Mouse (Mus musculus) NIH3T3 (cell line): ENCODE measurements at regions not wholly inside any gene's neighbourhood (a gene's known extent, or its start where the extent isn't known, plus 50 kb on each side); places are given as distances from the start of the nearest gene placed in this dataset.
"Not testable (repeated sequence)": the region's sequence is repeated elsewhere in the genome, so short reads cannot be mapped to it uniquely, and the experiment has no call there.

Experiments used
- DNase-seq: peaks from one replicate; pipeline ENCODE4 v3.0.0-alpha.2; 2012; ENCODE audit warnings: low read depth

GRCm38 (mm10) chr1:112785135-112785681, 920.5 kb upstream of the Dsel start:
- DNase-seq = no peak

DNA sequence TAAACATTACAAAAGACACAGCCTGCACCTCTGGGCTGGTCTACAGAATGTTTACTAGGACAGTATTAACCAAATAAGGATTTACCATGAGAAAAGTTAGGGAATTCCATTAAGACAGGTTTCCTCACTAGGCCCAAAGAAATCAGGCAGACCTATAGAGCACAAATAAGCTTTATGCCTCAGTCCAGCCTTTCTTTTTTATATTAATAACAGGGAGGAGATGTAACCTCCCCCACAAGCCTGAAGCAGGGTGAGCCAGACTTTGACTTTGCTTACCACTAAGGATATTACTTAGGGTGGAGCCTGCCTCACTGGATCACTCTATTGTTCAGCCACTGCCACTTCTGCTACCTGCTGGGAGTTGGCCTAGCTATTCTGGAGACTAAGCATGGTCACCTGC, 915.1 kb upstream of the Dsel start:
- DNase-seq = no peak

GRCm38 (mm10) chr1:112778551-112778950, 913.8 kb upstream of the Dsel start:
- no peak for DNase-seq

GRCm38 (mm10) chr1:112750643-112751042, 885.9 kb upstream of the Dsel start:
- DNase-seq = not testable (repeated sequence)

DNA sequence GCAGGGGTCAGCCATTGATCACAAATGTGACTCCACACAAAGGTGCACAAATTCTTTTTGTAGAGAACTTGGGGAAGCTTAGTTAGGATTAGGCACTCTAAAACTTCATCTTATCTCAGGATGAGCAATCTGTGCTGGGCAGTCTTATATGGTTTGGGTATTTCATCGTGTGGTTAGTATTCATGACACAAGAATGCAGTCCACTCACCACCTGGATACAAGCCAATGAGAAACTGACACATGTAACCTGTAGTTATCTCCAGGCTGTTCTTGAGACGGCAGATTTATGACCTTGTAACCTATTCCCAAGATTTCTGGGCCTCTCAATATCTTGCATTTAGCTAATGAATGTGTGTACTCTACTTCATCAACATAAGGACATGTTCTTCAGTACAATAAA, 883.8 kb upstream of the Dsel start:
- DNase-seq = peak; percentile 2

DNA sequence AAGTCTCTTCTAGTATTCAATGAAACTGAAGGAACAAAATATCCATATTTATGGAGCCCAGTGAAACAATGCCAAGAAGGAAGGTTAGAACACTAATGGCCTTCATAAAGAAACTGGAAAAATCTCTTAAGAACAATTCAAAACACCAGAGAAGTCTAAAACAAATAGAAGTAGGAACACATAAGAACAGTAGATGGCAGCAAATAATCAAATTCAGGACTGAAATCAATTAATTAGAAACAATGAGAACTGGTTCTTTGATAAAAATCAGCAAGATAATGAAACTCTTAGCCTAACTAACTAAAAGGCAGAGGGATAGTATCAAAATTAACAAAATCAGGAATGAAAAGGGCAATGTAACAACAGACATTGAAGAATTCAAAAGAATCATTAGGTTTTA, 839.2 kb upstream of the Dsel start:
- peak; percentile 4 for DNase-seq

DNA sequence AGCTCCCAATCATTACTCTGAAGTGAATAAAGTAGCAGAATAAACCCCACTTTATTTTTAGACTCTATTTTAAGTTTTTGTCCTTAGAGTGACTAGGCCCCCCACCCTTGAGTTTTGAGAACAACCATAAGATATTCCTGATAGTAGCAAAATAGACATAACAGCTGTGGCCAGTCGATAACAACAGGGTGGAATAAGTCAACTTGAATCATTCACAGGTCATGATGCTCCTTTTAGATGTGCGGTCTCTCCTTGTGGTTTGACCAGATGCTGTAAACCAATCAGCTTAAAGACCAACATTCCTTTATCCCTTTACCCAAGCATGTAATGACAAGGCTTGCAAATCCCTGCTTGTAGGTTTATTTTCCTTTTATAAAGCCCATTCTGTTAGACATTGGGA, 794.2 kb upstream of the Dsel start:
- no peak for DNase-seq

DNA sequence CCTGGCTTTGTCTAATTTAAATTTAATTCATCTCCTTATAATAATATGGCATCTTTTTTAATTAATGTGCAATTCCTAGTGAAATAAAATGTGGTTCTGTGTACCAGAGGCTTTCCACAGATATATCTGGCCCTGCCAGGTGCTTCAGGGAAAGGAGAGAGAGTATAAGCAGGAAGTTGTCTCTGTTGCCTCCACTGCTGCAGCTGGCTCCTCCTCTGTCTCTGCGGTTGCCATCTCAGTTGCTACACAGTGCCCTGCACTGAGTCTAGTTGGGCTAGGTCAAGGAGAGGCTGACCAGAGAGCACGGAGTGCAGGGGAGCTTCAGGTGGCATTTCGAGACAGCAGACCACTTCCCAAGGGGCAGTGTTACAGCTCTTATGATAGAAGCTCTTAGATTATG, 773.6 kb upstream of the Dsel start:
- no peak for DNase-seq
